Mouse (Mus musculus) midbrain, embryonic 16.5 days (tissue): Measurements from ENCODE around the gene Gm47959. TPM values are rescaled to one million over a fixed set of nuclear protein-coding genes. Genes with fewer than 3 reads are reported as not detected.
A peak's percentile ranks its signal among the peaks of the same experiment; 100 is the strongest.

Source experiments
- ATAC-seq: fragments of 200-750 bp; cut with Nextera tagmentation; 2 replicates; pipeline ENCODE4 v1.8.0; 2017; ENCODE audit warnings: moderate TSS enrichment
- H3K27ac ChIP-seq: fragments of 300-500 bp; sonication (generic); 2 replicates; pipeline ENCODE4 v1.5.1; 2014; ENCODE audit warnings: mild to moderate bottlenecking, low read length, mixed read lengths
- H3K27me3 ChIP-seq: fragments of 300-500 bp; sonication (generic); 2 replicates; pipeline ENCODE4 v1.6.1; 2014; ENCODE audit warnings: low read depth, low read length, mixed read lengths; ENCODE audit not compliant: control insufficient read depth, insufficient read depth
- H3K36me3 ChIP-seq: fragments of 300-500 bp; sonication (generic); 2 replicates; pipeline ENCODE4 v1.6.1; 2014; ENCODE audit warnings: mild to moderate bottlenecking, low read length, moderate library complexity, mixed read lengths; ENCODE audit not compliant: control insufficient read depth, insufficient read depth
- H3K4me1 ChIP-seq: fragments of 300-500 bp; sonication (generic); 2 replicates; pipeline ENCODE4 v1.6.1; 2014; ENCODE audit warnings: mild to moderate bottlenecking, low read length, mixed read lengths; ENCODE audit not compliant: control insufficient read depth, insufficient read depth
- H3K4me2 ChIP-seq: fragments of 300-500 bp; sonication (generic); 2 replicates; pipeline ENCODE4 v1.6.1; 2014; ENCODE audit warnings: mild to moderate bottlenecking, low read length, mixed read lengths
- H3K4me3 ChIP-seq: fragments of 300-500 bp; sonication (generic); 2 replicates; pipeline ENCODE4 v1.5.1; 2014; ENCODE audit warnings: low read depth, mild to moderate bottlenecking, low read length, moderate library complexity, mixed read lengths
- H3K9ac ChIP-seq: fragments of 300-500 bp; sonication (generic); 2 replicates; pipeline ENCODE4 v1.6.1; 2014; ENCODE audit warnings: low read depth, low read length, mixed read lengths
- H3K9me3 ChIP-seq: fragments of 300-500 bp; sonication (generic); replicated peaks from 2 replicates; pipeline ENCODE4 v1.6.1; 2014; ENCODE audit warnings: mild to moderate bottlenecking, low read length, mixed read lengths; ENCODE audit not compliant: control insufficient read depth, poor library complexity, severe bottlenecking
- WGBS: fragments of 180-500 bp; shearing (Covaris S2); extraction: QIAGEN DNeasy Blood & Tissue Kit; methylation state at CpG from one replicate; pipeline ENCODE4 v1.1.7; 2014; 5-methylcytosine and 5-hydroxymethylcytosine counted together
- polyA plus RNA-seq: library from polyadenylated mRNA; unstranded; fragments of >200 nt; fragmentation: Nextera tagmentation; extraction: Ambion mirVana; gene quantifications from 2 replicates; pipeline ENCODE4 v1.2.1, GENCODE M21; 2015

Gm47959 gene
- polyA plus RNA-seq, 1 experiment from 2014 or later: not detected

DNA sequence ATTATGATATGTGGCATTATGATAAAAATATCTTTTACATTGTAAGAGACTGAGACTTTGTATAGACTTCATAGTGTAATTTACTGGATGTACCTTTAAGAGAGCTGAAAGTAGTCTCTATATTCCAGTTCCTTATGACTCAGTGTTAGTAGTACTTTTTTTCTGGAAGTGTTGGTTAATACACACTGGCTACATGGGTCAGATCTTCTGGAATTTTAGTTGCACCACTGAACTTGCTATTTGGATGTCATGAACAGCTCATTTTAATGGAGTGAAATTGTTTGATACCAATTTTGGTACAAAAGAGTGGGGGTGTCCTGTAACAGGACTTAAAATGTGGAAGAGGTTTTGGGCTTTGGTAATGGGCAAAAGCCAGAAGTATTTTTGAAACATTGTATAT, 22.5 kb upstream of the Gm47959 start:
- Histone ChIP-seq H3K4me1 (no peaks in the 10 kb centered on the region), H3K9me3 (no peaks in the 10 kb centered on the region), H3K27me3 (no peaks in the 10 kb centered on the region), H3K27ac (no peak overlapping the region), H3K36me3 (no peaks in the 10 kb centered on the region), H3K4me2 (no peak overlapping the region), H3K9ac (no peak overlapping the region), H3K4me3 (no peak overlapping the region)
- ATAC-seq: no peak

- H3K9ac ChIP-seq: no peak overlapping the region
- H3K36me3 ChIP-seq: no peaks in the 10 kb centered on the region
- peaks cover 3% of the 10 kb centered on the region; the same call in 1 of the 2 replicates for H3K9me3 ChIP-seq
- ATAC-seq: no peak
- no peak overlapping the region for H3K27ac ChIP-seq
- H3K4me2 ChIP-seq: no peak overlapping the region
- H3K27me3 ChIP-seq: no peaks in the 10 kb centered on the region
- H3K4me1 ChIP-seq: no peaks in the 10 kb centered on the region
- no peak overlapping the region for H3K4me3 ChIP-seq
- WGBS: 97% methylated on average over 6 of the region's 6 CpGs
Observed at GRCm38 (mm10) chr1:82986738-82987137, 13.6 kb upstream of the Gm47959 start.

DNA sequence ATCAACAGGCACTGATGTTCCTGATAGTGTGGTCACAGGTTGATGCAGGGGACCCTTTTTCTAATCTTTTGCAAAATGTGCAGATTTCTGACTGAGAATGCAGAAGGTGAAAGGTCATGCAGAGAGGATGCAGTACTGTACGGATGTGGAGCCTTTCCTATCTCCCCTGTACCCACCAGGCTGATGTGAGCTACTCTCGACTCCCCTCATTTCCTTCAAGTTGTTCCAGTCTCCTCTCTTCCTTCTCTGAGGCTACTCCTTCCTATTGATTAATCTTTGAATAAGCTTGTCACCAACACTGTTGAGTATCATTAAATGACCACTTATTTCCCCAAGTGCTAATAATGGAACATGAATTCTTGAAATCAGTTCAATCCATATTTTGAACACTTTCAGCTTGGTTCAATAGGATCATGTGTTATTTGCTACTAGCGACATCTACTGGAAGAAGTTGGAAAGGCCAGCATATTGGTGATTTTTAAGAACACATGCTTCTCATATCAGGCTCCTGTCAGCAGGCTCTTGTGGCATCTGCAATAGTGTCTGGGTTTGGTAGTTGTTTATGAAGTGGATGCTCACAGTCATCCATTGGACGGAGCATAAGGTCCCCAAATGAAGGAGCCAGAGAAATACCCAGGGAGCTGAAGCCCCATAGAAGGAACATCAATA, 12.7 kb upstream of the Gm47959 start:
- Histone ChIP-seq H3K27ac (no peak overlapping the region), H3K9ac (no peak overlapping the region), H3K36me3 (no peaks in the 10 kb centered on the region), H3K4me2 (no peak overlapping the region), H3K27me3 (no peaks in the 10 kb centered on the region), H3K4me1 (no peaks in the 10 kb centered on the region), H3K4me3 (no peak overlapping the region), H3K9me3 (peaks cover 3% of the 10 kb centered on the region; the same call in 1 of the 2 replicates)
- 30% methylated on average over 4 of the region's 4 CpGs for WGBS
- peak; percentile 83 for ATAC-seq

DNA sequence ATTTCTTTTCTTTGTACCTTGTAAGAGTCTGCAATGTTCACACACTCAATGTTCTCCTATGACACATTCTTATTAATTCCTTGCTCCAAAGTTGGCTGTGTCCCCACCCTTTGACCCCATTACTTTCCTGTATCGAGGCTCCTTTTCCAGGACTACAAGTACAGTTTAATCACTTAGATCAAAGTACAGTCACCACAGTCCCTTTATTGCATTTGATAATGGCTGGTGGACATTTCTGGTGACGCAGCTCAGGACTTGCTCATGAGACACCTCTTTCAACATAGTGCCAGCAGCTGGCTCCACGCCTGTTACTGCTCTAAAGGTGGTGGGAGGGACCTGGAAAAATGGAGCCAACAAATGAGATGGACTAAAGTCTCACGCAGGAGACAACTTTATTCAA, 9.3 kb upstream of the Gm47959 start:
- H3K27me3 ChIP-seq: no peaks in the 10 kb centered on the region
- no peaks in the 10 kb centered on the region for H3K36me3 ChIP-seq
- H3K4me1 ChIP-seq: no peaks in the 10 kb centered on the region
- no peak overlapping the region for H3K4me3 ChIP-seq
- 70% methylated on average over 4 of the region's 4 CpGs for WGBS
- H3K9me3 ChIP-seq: no peaks in the 10 kb centered on the region
- H3K9ac ChIP-seq: no peak overlapping the region
- no peak for ATAC-seq
- no peak overlapping the region for H3K27ac ChIP-seq
- H3K4me2 ChIP-seq: no peak overlapping the region

- Histone ChIP-seq H3K9me3 (no peaks in the 10 kb centered on the region), H3K4me3 (no peak overlapping the region), H3K27me3 (no peaks in the 10 kb centered on the region), H3K27ac (no peak overlapping the region), H3K4me2 (no peak overlapping the region), H3K36me3 (no peaks in the 10 kb centered on the region), H3K4me1 (no peaks in the 10 kb centered on the region), H3K9ac (no peak overlapping the region)
- WGBS: 84% methylated on average over 3 of the region's 3 CpGs
- no peak for ATAC-seq
Observed at GRCm38 (mm10) chr1:82991596-82991995, 8.8 kb upstream of the Gm47959 start.

- H3K9ac ChIP-seq: no peak overlapping the region
- H3K4me1 ChIP-seq: no peaks in the 10 kb centered on the region
- no peaks in the 10 kb centered on the region for H3K27me3 ChIP-seq
- 89% methylated on average over 6 of the region's 6 CpGs for WGBS
- no peak for ATAC-seq
- H3K36me3 ChIP-seq: no peaks in the 10 kb centered on the region
- no peak overlapping the region for H3K4me3 ChIP-seq
- H3K4me2 ChIP-seq: no peak overlapping the region
- no peak overlapping the region for H3K27ac ChIP-seq
- H3K9me3 ChIP-seq: no peaks in the 10 kb centered on the region
Observed at GRCm38 (mm10) chr1:82992093-82992492, 8.3 kb upstream of the Gm47959 start.

DNA sequence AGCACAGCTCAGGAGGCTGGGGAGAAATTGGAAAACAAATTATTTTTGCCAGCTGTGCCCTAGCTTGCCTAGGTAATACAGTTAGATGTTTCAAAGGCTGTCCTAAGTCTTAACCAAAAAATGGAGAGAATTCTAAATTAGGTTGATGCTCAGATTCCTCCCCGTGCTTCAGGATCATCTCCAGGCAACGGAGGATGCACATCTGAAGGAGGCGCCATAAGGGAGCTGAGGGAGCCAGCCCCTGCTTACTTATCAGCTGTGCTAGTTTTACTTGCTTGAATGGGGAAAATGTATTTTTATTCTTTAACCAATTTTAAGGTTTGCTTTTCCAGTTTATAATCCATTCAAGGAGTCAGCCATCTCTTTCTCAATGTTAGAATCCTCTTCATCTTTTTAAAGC, 6.4 kb upstream of the Gm47959 start:
- Histone ChIP-seq H3K4me3 (no peak overlapping the region), H3K4me1 (no peaks in the 10 kb centered on the region), H3K4me2 (no peak overlapping the region), H3K27ac (no peak overlapping the region), H3K36me3 (no peaks in the 10 kb centered on the region), H3K9ac (no peak overlapping the region), H3K9me3 (no peaks in the 10 kb centered on the region), H3K27me3 (no peaks in the 10 kb centered on the region)
- ATAC-seq: no peak
- WGBS: 79% methylated on average over 3 of the region's 3 CpGs

DNA sequence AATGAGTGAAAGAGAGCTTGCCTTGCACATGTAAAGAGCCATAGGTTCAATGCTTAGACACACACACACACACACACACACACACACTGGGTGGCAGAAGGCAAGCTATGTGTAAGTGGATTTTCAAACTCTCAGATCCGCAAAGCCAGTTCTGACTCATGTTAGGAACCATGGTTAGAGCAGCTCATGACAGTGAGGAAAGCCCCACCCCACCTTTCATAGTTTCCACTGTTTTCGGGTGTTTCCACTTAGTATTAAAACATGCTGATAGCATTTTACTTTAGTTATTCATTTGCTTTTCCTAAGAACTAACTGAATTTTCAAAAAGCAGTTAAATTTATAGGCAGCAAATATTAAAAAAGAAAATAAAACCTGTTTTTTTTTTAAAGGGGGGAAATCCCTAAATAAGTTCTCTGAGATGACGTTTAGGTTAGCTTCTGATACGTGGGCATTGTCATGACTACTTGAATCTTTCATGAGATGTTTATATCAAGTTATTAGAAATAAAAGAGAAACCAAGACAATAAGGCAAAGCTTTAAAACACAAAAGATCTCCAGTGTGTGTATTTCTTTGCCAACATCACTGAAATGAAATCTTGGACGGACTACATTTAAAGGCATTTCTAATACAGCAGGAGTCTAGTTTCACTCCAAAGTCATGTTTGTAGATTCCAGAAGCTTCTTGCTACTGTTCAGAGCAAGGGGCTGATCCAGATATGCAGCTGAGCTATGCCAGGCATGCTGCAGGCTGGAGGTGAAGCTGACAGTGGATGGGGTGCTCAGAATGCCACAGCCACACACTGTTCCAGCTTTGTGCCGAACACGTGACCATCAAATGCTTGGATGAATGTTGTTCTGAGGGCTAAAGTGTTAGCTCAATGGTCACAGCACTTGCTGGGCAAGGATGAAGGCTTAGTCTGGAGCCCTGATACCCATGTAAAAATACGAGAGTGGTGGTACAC, 6.2 kb downstream of the Gm47959 start:
- no peak overlapping the region for H3K9ac ChIP-seq
- no peak overlapping the region for H3K4me3 ChIP-seq
- H3K27me3 ChIP-seq: no peaks in the 10 kb centered on the region
- 88% methylated on average over 8 of the region's 8 CpGs for WGBS
- no peaks in the 10 kb centered on the region for H3K36me3 ChIP-seq
- H3K9me3 ChIP-seq: no peaks in the 10 kb centered on the region
- no peak overlapping the region for H3K27ac ChIP-seq
- no peaks in the 10 kb centered on the region for H3K4me1 ChIP-seq
- ATAC-seq: no peak
- no peak overlapping the region for H3K4me2 ChIP-seq

DNA sequence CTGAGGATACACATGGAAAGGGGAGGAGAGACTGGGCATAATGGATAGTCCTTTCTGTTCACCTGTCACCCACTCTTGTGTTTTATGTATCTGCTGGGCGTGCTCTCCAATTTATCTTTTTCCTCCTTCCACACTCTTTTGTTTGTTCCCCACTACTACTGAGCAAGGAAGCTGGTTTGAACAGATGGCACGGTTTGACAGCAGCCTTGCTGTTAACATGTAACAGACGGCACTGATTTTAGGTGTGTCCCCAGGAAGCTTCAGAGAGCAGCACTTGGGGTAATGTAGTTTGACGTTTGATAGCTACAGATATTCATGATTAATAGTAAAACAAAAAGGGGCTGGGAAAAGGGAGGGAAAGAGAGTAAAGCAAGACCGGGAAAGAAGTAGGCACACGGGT, 7.1 kb downstream of the Gm47959 start:
- H3K9me3 ChIP-seq: no peaks in the 10 kb centered on the region
- H3K27ac ChIP-seq: no peak overlapping the region
- H3K9ac ChIP-seq: no peak overlapping the region
- ATAC-seq: no peak
- H3K4me1 ChIP-seq: no peaks in the 10 kb centered on the region
- H3K4me2 ChIP-seq: no peak overlapping the region
- 90% methylated on average over 6 of the region's 6 CpGs for WGBS
- H3K36me3 ChIP-seq: no peaks in the 10 kb centered on the region
- no peaks in the 10 kb centered on the region for H3K27me3 ChIP-seq
- H3K4me3 ChIP-seq: no peak overlapping the region
